Mouse (Mus musculus) ovary, adult 2 months (tissue): ENCODE results near the gene Neil3. TPM values are rescaled to one million over a fixed set of nuclear protein-coding genes. Genes with fewer than 3 reads are reported as not detected.

ENCODE experiments used
- polyA plus RNA-seq: library from polyadenylated mRNA; depleted of rRNA; stranded (reverse); fragments of >200 nt; gene quantifications from 2 replicates; pipeline ENCODE4 v1.2.3, GENCODE M21; 2012; rRNA removed

The Neil3 gene
- polyA plus RNA-seq, result 0.88 and 1.1 TPM in 2 replicates

GRCm38 (mm10) chr8:53638495-53639171, at the start of gene Neil3:
TSS of gene Neil3 (minus strand) at chr8:53639065.

Other genes with a start within 250 kb of the Neil3 start
- 3.2 and 6.1 TPM in 2 replicates for gene Aga, start 127.3 kb downstream of the Neil3 start, polyA plus RNA-seq